Mouse (Mus musculus): ENCODE measurements around the gene Tmem126b.

Tmem126b gene

GRCm38 (mm10) chr7:90475793-90476312 lies at the start of gene Tmem126b:
Tmem126b (minus strand) TSS chr7:90476001.
- peak; percentile 99 for DNase-seq

GRCm38 (mm10) chr7:90512293-90512692 lies 36.5 kb upstream of the Tmem126b start:
- no peak for DNase-seq

- DNase-seq, result no peak
Measured at GRCm38 (mm10) chr7:90508124-90508523, 32.3 kb upstream of the Tmem126b start.

- DNase-seq, result no peak
Measured at GRCm38 (mm10) chr7:90482607-90483006, 6.8 kb upstream of the Tmem126b start.

- DNase-seq, result no peak
Measured at GRCm38 (mm10) chr7:90476313-90477245, 778 bp upstream of the Tmem126b start, which contains the start of gene Dlg2. Dlg2 (plus strand) TSS chr7:90476672.

GRCm38 (mm10) chr7:90473511-90473910 lies 2.3 kb downstream of the Tmem126b start:
- no peak for DNase-seq

- DNase-seq, result no peak
Measured at GRCm38 (mm10) chr7:90461441-90461840, 14.4 kb downstream of the Tmem126b start.

GRCm38 (mm10) chr7:90460930-90461329 lies 14.9 kb downstream of the Tmem126b start:
- DNase-seq, result peak; percentile 60

- DNase-seq, result no peak
Measured at GRCm38 (mm10) chr7:90460330-90460729, 15.5 kb downstream of the Tmem126b start.

GRCm38 (mm10) chr7:90457517-90457916 lies 18.3 kb downstream of the Tmem126b start:
- no peak for DNase-seq

- peak; percentile 68 for DNase-seq
Measured at GRCm38 (mm10) chr7:90456845-90457468, 18.8 kb downstream of the Tmem126b start, which contains the start of gene Tmem126a. Tmem126a (minus strand) TSS chr7:90457229.

- no peak for DNase-seq
Measured at GRCm38 (mm10) chr7:90456149-90456844, 19.5 kb downstream of the Tmem126b start.

- no peak for DNase-seq
Measured at GRCm38 (mm10) chr7:90444206-90444605, 31.6 kb downstream of the Tmem126b start.

GRCm38 (mm10) chr7:90443101-90444091 lies 32.4 kb downstream of the Tmem126b start:
- DNase-seq, result peak; percentile 71

GRCm38 (mm10) chr7:90442518-90443080 lies 33.2 kb downstream of the Tmem126b start, which contains the start of gene Crebzf:
Crebzf (plus strand) TSS chr7:90442729.
- DNase-seq, result peak; percentile 95

- DNase-seq, result no peak
Measured at GRCm38 (mm10) chr7:90442070-90442469, 33.7 kb downstream of the Tmem126b start.

GRCm38 (mm10) chr7:90440044-90440443 lies 35.8 kb downstream of the Tmem126b start:
- DNase-seq, result no peak

GRCm38 (mm10) chr7:90432221-90432620 lies 43.6 kb downstream of the Tmem126b start:
- DNase-seq, result no peak

GRCm38 (mm10) chr7:90427006-90427405 lies 48.8 kb downstream of the Tmem126b start:
- no peak for DNase-seq

- no peak for DNase-seq
Measured at GRCm38 (mm10) chr7:90426020-90427001, 49.5 kb downstream of the Tmem126b start, which contains the start of gene Ccdc89. Ccdc89 (plus strand) TSS chr7:90426577.

Measured in thymus, postnatal 25 days (tissue).